Mouse (Mus musculus) hindbrain, embryonic 13.5 days (tissue): ENCODE data around the gene Sdc4. TPM values are rescaled to one million over a fixed set of nuclear protein-coding genes. Genes with fewer than 3 reads are reported as not detected.

Source experiments
- ATAC-seq: fragments of 200-750 bp; cut with Nextera tagmentation; 2 replicates; pipeline ENCODE4 v1.8.0; 2017; ENCODE audit warnings: moderate TSS enrichment; ENCODE audit not compliant: low FRiP score
- H3K27ac ChIP-seq: fragments of 300-500 bp; sonication (generic); 2 replicates; pipeline ENCODE4 v1.5.1; 2015; ENCODE audit warnings: inconsistent platforms, mild to moderate bottlenecking, moderate library complexity
- H3K27me3 ChIP-seq: fragments of 300-500 bp; sonication (generic); 2 replicates; pipeline ENCODE4 v1.6.1; 2015; ENCODE audit warnings: mild to moderate bottlenecking, inconsistent platforms
- H3K36me3 ChIP-seq: fragments of 300-500 bp; sonication (generic); 2 replicates; pipeline ENCODE4 v1.6.1; 2015; ENCODE audit warnings: mild to moderate bottlenecking, inconsistent platforms
- H3K4me1 ChIP-seq: fragments of 300-500 bp; sonication (generic); replicated peaks from 2 replicates; pipeline ENCODE4 v1.6.1; 2015; ENCODE audit warnings: inconsistent platforms
- H3K4me2 ChIP-seq: fragments of 300-500 bp; sonication (generic); 2 replicates; pipeline ENCODE4 v1.6.1; 2015; ENCODE audit warnings: inconsistent platforms, mild to moderate bottlenecking, moderate library complexity
- H3K4me3 ChIP-seq: fragments of 300-500 bp; sonication (generic); 2 replicates; pipeline ENCODE4 v1.5.1; 2015; ENCODE audit warnings: mild to moderate bottlenecking, inconsistent platforms
- H3K9ac ChIP-seq: fragments of 300-500 bp; sonication (generic); 2 replicates; pipeline ENCODE4 v1.6.1; 2015; ENCODE audit warnings: mild to moderate bottlenecking, inconsistent platforms
- H3K9me3 ChIP-seq: fragments of 300-500 bp; sonication (generic); 2 replicates; pipeline ENCODE4 v1.6.1; 2016; ENCODE audit warnings: inconsistent platforms
- WGBS: fragments of 180-500 bp; shearing (Covaris S2); methylation state at CpG from one replicate; pipeline ENCODE4 v1.1.7; 2015; 5-methylcytosine and 5-hydroxymethylcytosine counted together
- polyA plus RNA-seq: library from polyadenylated mRNA; unstranded; fragments of >200 nt; fragmentation: Nextera tagmentation; extraction: Ambion mirVana; gene quantifications from 2 replicates; pipeline ENCODE4 v1.2.1, GENCODE M21; 2015

Gene Sdc4
- polyA plus RNA-seq, 1 experiment from 2014 or later = 9.0 TPM

GRCm38 (mm10) chr2:164457942-164458341 is 14.3 kb upstream of the Sdc4 start:
- WGBS = 64% methylated on average over 7 of the region's 7 CpGs
- Histone ChIP-seq H3K4me3 (no peak overlapping the region), H3K9me3 (no peaks in the 10 kb centered on the region), H3K4me1 (peaks cover 24% of the 10 kb centered on the region), H3K27ac (no peak overlapping the region), H3K27me3 (no peaks in the 10 kb centered on the region), H3K36me3 (peaks cover 2% of the 10 kb centered on the region), H3K9ac (0 out of 2 replicates have a peak overlapping the region, but pooled peaks have one; percentile 24), H3K4me2 (no peak overlapping the region)
- no peak for ATAC-seq

GRCm38 (mm10) chr2:164456864-164457300 is 13.2 kb upstream of the Sdc4 start, which contains the start of gene Sys1:
Gene Sys1 (plus strand): TSS chr2:164456964.
- no peaks in the 10 kb centered on the region for H3K27me3 ChIP-seq
- H3K36me3 ChIP-seq = no peaks in the 10 kb centered on the region
- 3% methylated on average over 7 of the region's 7 CpGs for WGBS
- H3K4me2 ChIP-seq = peak within 1 kb of the TSS; percentile 35
- peak within 1 kb of the TSS; percentile 20 for H3K4me3 ChIP-seq
- H3K4me1 ChIP-seq = peaks cover 14% of the 10 kb centered on the region
- H3K9ac ChIP-seq = peak within 1 kb of the TSS; percentile 62; the same call in 1 of the 2 replicates
- H3K27ac ChIP-seq = peak within 1 kb of the TSS; percentile 44; the same call in 1 of the 2 replicates
- no peaks in the 10 kb centered on the region for H3K9me3 ChIP-seq
- ATAC-seq = no peak

GRCm38 (mm10) chr2:164456413-164456812 is 12.7 kb upstream of the Sdc4 start:
- H3K9me3 ChIP-seq = no peaks in the 10 kb centered on the region
- no peak for ATAC-seq
- H3K9ac ChIP-seq = 0 out of 2 replicates have a peak overlapping the region, but pooled peaks have one; percentile 62
- H3K27me3 ChIP-seq = no peaks in the 10 kb centered on the region
- peaks cover 9% of the 10 kb centered on the region for H3K4me1 ChIP-seq
- H3K27ac ChIP-seq = no peak overlapping the region
- 88% methylated on average over 1 of the region's 1 CpGs for WGBS
- no peak overlapping the region for H3K4me3 ChIP-seq
- H3K4me2 ChIP-seq = no peak overlapping the region; the same call in 1 of the 2 replicates
- H3K36me3 ChIP-seq = no peaks in the 10 kb centered on the region

- Histone ChIP-seq H3K4me1 (peaks cover 8% of the 10 kb centered on the region; the same call in 1 of the 2 replicates), H3K4me3 (no peak overlapping the region), H3K27ac (no peak overlapping the region), H3K27me3 (no peaks in the 10 kb centered on the region), H3K36me3 (no peaks in the 10 kb centered on the region), H3K9ac (no peak overlapping the region), H3K9me3 (no peaks in the 10 kb centered on the region), H3K4me2 (no peak overlapping the region)
- WGBS = 81% methylated on average over 6 of the region's 6 CpGs
- no peak for ATAC-seq
Measured at GRCm38 (mm10) chr2:164455421-164456190, 11.9 kb upstream of the Sdc4 start.

- Histone ChIP-seq H3K36me3 (no peaks in the 10 kb centered on the region), H3K9ac (no peak overlapping the region), H3K4me2 (no peak overlapping the region), H3K27ac (no peak overlapping the region), H3K4me3 (no peak overlapping the region), H3K4me1 (peaks cover 8% of the 10 kb centered on the region; the same call in 1 of the 2 replicates), H3K9me3 (no peaks in the 10 kb centered on the region), H3K27me3 (no peaks in the 10 kb centered on the region)
- 81% methylated on average over 10 of the region's 10 CpGs for WGBS
- ATAC-seq = no peak
Measured at GRCm38 (mm10) chr2:164454846-164455245, 11.2 kb upstream of the Sdc4 start.

- H3K27ac ChIP-seq = no peak overlapping the region
- no peak overlapping the region for H3K4me3 ChIP-seq
- H3K4me1 ChIP-seq = peaks cover 8% of the 10 kb centered on the region; the same call in 1 of the 2 replicates
- H3K9ac ChIP-seq = no peak overlapping the region
- H3K27me3 ChIP-seq = no peaks in the 10 kb centered on the region
- no peaks in the 10 kb centered on the region for H3K9me3 ChIP-seq
- H3K4me2 ChIP-seq = no peak overlapping the region
- H3K36me3 ChIP-seq = no peaks in the 10 kb centered on the region
- no peak for ATAC-seq
- WGBS = 72% methylated on average over 7 of the region's 7 CpGs
Measured at GRCm38 (mm10) chr2:164453887-164454500, 10.3 kb upstream of the Sdc4 start.

GRCm38 (mm10) chr2:164453047-164453757 is 9.5 kb upstream of the Sdc4 start:
- no peak overlapping the region for H3K9ac ChIP-seq
- no peak overlapping the region for H3K27ac ChIP-seq
- no peak for ATAC-seq
- no peak overlapping the region for H3K4me2 ChIP-seq
- H3K9me3 ChIP-seq = no peaks in the 10 kb centered on the region
- peaks cover 8% of the 10 kb centered on the region; the same call in 1 of the 2 replicates for H3K4me1 ChIP-seq
- 84% methylated on average over 14 of the region's 14 CpGs for WGBS
- no peak overlapping the region for H3K4me3 ChIP-seq
- no peaks in the 10 kb centered on the region for H3K36me3 ChIP-seq
- H3K27me3 ChIP-seq = no peaks in the 10 kb centered on the region

- peaks cover 8% of the 10 kb centered on the region; the same call in 1 of the 2 replicates for H3K4me1 ChIP-seq
- no peaks in the 10 kb centered on the region for H3K27me3 ChIP-seq
- H3K4me3 ChIP-seq = no peak overlapping the region
- H3K4me2 ChIP-seq = no peak overlapping the region
- H3K27ac ChIP-seq = no peak overlapping the region
- no peaks in the 10 kb centered on the region for H3K36me3 ChIP-seq
- no peak for ATAC-seq
- H3K9ac ChIP-seq = no peak overlapping the region
- WGBS = 49% methylated on average over 13 of the region's 13 CpGs
- H3K9me3 ChIP-seq = no peaks in the 10 kb centered on the region
Measured at GRCm38 (mm10) chr2:164452000-164452676, 8.5 kb upstream of the Sdc4 start.

- Histone ChIP-seq H3K4me3 (no peak overlapping the region), H3K4me1 (no peaks in the 10 kb centered on the region), H3K4me2 (no peak overlapping the region), H3K9ac (no peak overlapping the region), H3K27ac (no peak overlapping the region), H3K27me3 (no peaks in the 10 kb centered on the region), H3K36me3 (no peaks in the 10 kb centered on the region), H3K9me3 (no peaks in the 10 kb centered on the region)
- WGBS = 92% methylated on average over 14 of the region's 14 CpGs
- no peak for ATAC-seq
Measured at GRCm38 (mm10) chr2:164449341-164450042, 5.8 kb upstream of the Sdc4 start.

GRCm38 (mm10) chr2:164448921-164449320 is 5.2 kb upstream of the Sdc4 start:
- Histone ChIP-seq H3K4me1 (no peaks in the 10 kb centered on the region), H3K4me2 (no peak overlapping the region), H3K4me3 (no peak overlapping the region), H3K36me3 (no peaks in the 10 kb centered on the region), H3K9me3 (no peaks in the 10 kb centered on the region), H3K9ac (no peak overlapping the region), H3K27me3 (no peaks in the 10 kb centered on the region; the same call in 1 of the 2 replicates), H3K27ac (no peak overlapping the region)
- WGBS = 82% methylated on average over 5 of the region's 5 CpGs
- no peak for ATAC-seq

GRCm38 (mm10) chr2:164448140-164448539 is 4.5 kb upstream of the Sdc4 start:
- Histone ChIP-seq H3K36me3 (no peaks in the 10 kb centered on the region), H3K4me3 (no peak overlapping the region), H3K27me3 (no peaks in the 10 kb centered on the region; the same call in 1 of the 2 replicates), H3K9me3 (no peaks in the 10 kb centered on the region), H3K4me1 (peaks cover 7% of the 10 kb centered on the region), H3K27ac (no peak overlapping the region), H3K9ac (no peak overlapping the region), H3K4me2 (no peak overlapping the region)
- 88% methylated on average over 1 of the region's 1 CpGs for WGBS
- no peak for ATAC-seq
